Mouse (Mus musculus): ENCODE measurements around the gene Rnf223. TPM values are rescaled to one million over a fixed set of nuclear protein-coding genes. Genes with fewer than 3 reads are reported as not detected.
"Not testable (repeated sequence)": the region's sequence is repeated elsewhere in the genome, so short reads cannot be mapped to it uniquely, and the experiment has no call there.

Rnf223 gene
- polyA plus RNA-seq, 1 experiment, result 0.26 TPM

GRCm38 (mm10) chr4:156133943-156134605 is 3.8 kb downstream of the Rnf223 start:
- H3K4me2 ChIP-seq (ENCODE audit: low read depth), result no peak overlapping the region
- no peaks in the 10 kb centered on the region for H3K27me3 ChIP-seq (ENCODE audit: control insufficient read depth, insufficient read depth, insufficient read length)
- H3ac ChIP-seq (ENCODE audit: control insufficient read depth, insufficient read length), result no peak overlapping the region
- TF ChIP-seq TCF12 (IDR thresholded peaks at IDR 0.05; ENCODE audit: insufficient read depth, poor library complexity, severe bottlenecking), result no peak
- no peak for TF ChIP-seq POLR2AphosphoS2 (IDR thresholded peaks at IDR 0.05; ENCODE audit: insufficient read length, low read depth)
- no peak for TF ChIP-seq MYOD1 (IDR thresholded peaks at IDR 0.05; ENCODE audit: control insufficient read depth in 1 of 3, insufficient read length in 2 of 3, low read depth in 2 of 3)
- TF ChIP-seq TCF3 (IDR thresholded peaks at IDR 0.05; ENCODE audit: insufficient read length, low read depth), result no peak
- no peak for TF ChIP-seq MYOG (IDR thresholded peaks at IDR 0.05; ENCODE audit: control insufficient read depth in 1 of 3, insufficient read depth in 1 of 3, insufficient read length in 2 of 3, low read depth in 2 of 3)
- no peak for TF ChIP-seq MAX (IDR thresholded peaks at IDR 0.05; ENCODE audit: low read depth)
- no peak for TF ChIP-seq REST (IDR thresholded peaks at IDR 0.05; ENCODE audit: insufficient read depth, insufficient read length)
- TF ChIP-seq SRF (IDR thresholded peaks at IDR 0.05; ENCODE audit: control insufficient read depth, insufficient read length, low read depth), result no peak
- no peak for TF ChIP-seq POLR2A (IDR thresholded peaks at IDR 0.05; ENCODE audit: insufficient read length, low read depth)
- TF ChIP-seq CEBPB (IDR thresholded peaks at IDR 0.05; ENCODE audit: insufficient read depth, poor library complexity, severe bottlenecking), result no peak
- no peak for TF ChIP-seq E2F4 (IDR thresholded peaks at IDR 0.05; ENCODE audit: insufficient read depth)
- no peak overlapping the region for H3K4me3 ChIP-seq
- H3K36me3 ChIP-seq (ENCODE audit: control insufficient read depth, insufficient read depth), result no peaks in the 10 kb centered on the region
- no peaks in the 10 kb centered on the region for H3K79me2 ChIP-seq (ENCODE audit: control insufficient read depth, insufficient read depth)

GRCm38 (mm10) chr4:156135112-156135511 is 4.8 kb downstream of the Rnf223 start:
- no peaks in the 10 kb centered on the region for H3K79me2 ChIP-seq (ENCODE audit: control insufficient read depth, insufficient read depth)
- H3K4me2 ChIP-seq (ENCODE audit: low read depth), result no peak overlapping the region
- no peak overlapping the region for H3ac ChIP-seq (ENCODE audit: control insufficient read depth, insufficient read length)
- TF ChIP-seq POLR2A (IDR thresholded peaks at IDR 0.05; ENCODE audit: insufficient read length, low read depth) (no peak), POLR2AphosphoS2 (IDR thresholded peaks at IDR 0.05; ENCODE audit: insufficient read length, low read depth) (no peak), MYOG (IDR thresholded peaks at IDR 0.05; ENCODE audit: control insufficient read depth in 1 of 3, insufficient read depth in 1 of 3, insufficient read length in 2 of 3, low read depth in 2 of 3) (no peak), TCF12 (IDR thresholded peaks at IDR 0.05; ENCODE audit: insufficient read depth, poor library complexity, severe bottlenecking) (no peak), CEBPB (IDR thresholded peaks at IDR 0.05; ENCODE audit: insufficient read depth, poor library complexity, severe bottlenecking) (no peak), SRF (IDR thresholded peaks at IDR 0.05; ENCODE audit: control insufficient read depth, insufficient read length, low read depth) (no peak), REST (IDR thresholded peaks at IDR 0.05; ENCODE audit: insufficient read depth, insufficient read length) (no peak), USF1 (IDR thresholded peaks at IDR 0.05; ENCODE audit: low read depth) (no peak), MYOD1 (IDR thresholded peaks at IDR 0.05; ENCODE audit: control insufficient read depth in 1 of 3, insufficient read length in 2 of 3, low read depth in 2 of 3) (no peak), TCF3 (IDR thresholded peaks at IDR 0.05; ENCODE audit: insufficient read length, low read depth) (no peak), E2F4 (IDR thresholded peaks at IDR 0.05; ENCODE audit: insufficient read depth) (no peak)
- no peak overlapping the region for H3K4me3 ChIP-seq
- no peaks in the 10 kb centered on the region for H3K27me3 ChIP-seq (ENCODE audit: control insufficient read depth, insufficient read depth, insufficient read length)
- H3K36me3 ChIP-seq (ENCODE audit: control insufficient read depth, insufficient read depth), result no peaks in the 10 kb centered on the region

GRCm38 (mm10) chr4:156135801-156136200 is 5.5 kb downstream of the Rnf223 start:
- Histone ChIP-seq H3K36me3 (ENCODE audit: control insufficient read depth, insufficient read depth) (no peaks in the 10 kb centered on the region), H3K79me2 (ENCODE audit: control insufficient read depth, insufficient read depth) (no peaks in the 10 kb centered on the region), H3K27me3 (ENCODE audit: control insufficient read depth, insufficient read depth, insufficient read length) (no peaks in the 10 kb centered on the region), H3K4me3 (no peak overlapping the region), H3K4me2 (ENCODE audit: low read depth) (no peak overlapping the region), H3ac (ENCODE audit: control insufficient read depth, insufficient read length) (no peak overlapping the region)
- TF ChIP-seq REST (IDR thresholded peaks at IDR 0.05; ENCODE audit: insufficient read depth, insufficient read length) (no peak), USF1 (IDR thresholded peaks at IDR 0.05; ENCODE audit: low read depth) (no peak), MAX (IDR thresholded peaks at IDR 0.05; ENCODE audit: low read depth) (no peak)

GRCm38 (mm10) chr4:156136285-156137100 is 6.2 kb downstream of the Rnf223 start:
- no peaks in the 10 kb centered on the region for H3K79me2 ChIP-seq (ENCODE audit: control insufficient read depth, insufficient read depth)
- TF ChIP-seq MYOG (IDR thresholded peaks at IDR 0.05; ENCODE audit: control insufficient read depth in 1 of 3, insufficient read depth in 1 of 3, insufficient read length in 2 of 3, low read depth in 2 of 3), result no peak
- TF ChIP-seq REST (IDR thresholded peaks at IDR 0.05; ENCODE audit: insufficient read depth, insufficient read length), result no peak
- no peak for TF ChIP-seq SRF (IDR thresholded peaks at IDR 0.05; ENCODE audit: control insufficient read depth, insufficient read length, low read depth)
- no peak for TF ChIP-seq TCF12 (IDR thresholded peaks at IDR 0.05; ENCODE audit: insufficient read depth, poor library complexity, severe bottlenecking)
- no peak for TF ChIP-seq MAX (IDR thresholded peaks at IDR 0.05; ENCODE audit: low read depth)
- TF ChIP-seq E2F4 (IDR thresholded peaks at IDR 0.05; ENCODE audit: insufficient read depth), result no peak
- no peak for TF ChIP-seq POLR2A (IDR thresholded peaks at IDR 0.05; ENCODE audit: insufficient read length, low read depth)
- TF ChIP-seq POLR2AphosphoS2 (IDR thresholded peaks at IDR 0.05; ENCODE audit: insufficient read length, low read depth), result no peak
- TF ChIP-seq USF1 (IDR thresholded peaks at IDR 0.05; ENCODE audit: low read depth), result no peak
- no peak for TF ChIP-seq TCF3 (IDR thresholded peaks at IDR 0.05; ENCODE audit: insufficient read length, low read depth)
- TF ChIP-seq CEBPB (IDR thresholded peaks at IDR 0.05; ENCODE audit: insufficient read depth, poor library complexity, severe bottlenecking), result no peak
- no peak for TF ChIP-seq MYOD1 (IDR thresholded peaks at IDR 0.05; ENCODE audit: control insufficient read depth in 1 of 3, insufficient read length in 2 of 3, low read depth in 2 of 3)
- H3K36me3 ChIP-seq (ENCODE audit: control insufficient read depth, insufficient read depth), result no peaks in the 10 kb centered on the region
- no peak overlapping the region for H3K4me2 ChIP-seq (ENCODE audit: low read depth)
- no peaks in the 10 kb centered on the region for H3K27me3 ChIP-seq (ENCODE audit: control insufficient read depth, insufficient read depth, insufficient read length)
- no peak overlapping the region for H3ac ChIP-seq (ENCODE audit: control insufficient read depth, insufficient read length)
- no peak overlapping the region for H3K4me3 ChIP-seq

GRCm38 (mm10) chr4:156150887-156151286 is 20.6 kb downstream of the Rnf223 start:
- H3K4me3 ChIP-seq; H3K36me3 ChIP-seq (ENCODE audit: control insufficient read depth, insufficient read depth); H3ac ChIP-seq (ENCODE audit: control insufficient read depth, insufficient read length); H3K27me3 ChIP-seq (ENCODE audit: control insufficient read depth, insufficient read depth, insufficient read length); H3K4me2 ChIP-seq (ENCODE audit: low read depth); H3K79me2 ChIP-seq (ENCODE audit: control insufficient read depth, insufficient read depth): not testable (repeated sequence)
